Mouse (Mus musculus) urinary bladder, postnatal 14 days (tissue): ENCODE data around the gene Usp18.

ENCODE experiments used
- DNase-seq: peaks from one replicate; pipeline ENCODE4 v3.0.0; 2021; ENCODE audit warnings: low spot score

The Usp18 gene

GRCm38 (mm10) chr6:121224993-121225392 lies 20.7 kb upstream of the Usp18 start:
- DNase-seq, result no peak

GRCm38 (mm10) chr6:121226043-121226442 lies 19.7 kb upstream of the Usp18 start:
- no peak for DNase-seq

GRCm38 (mm10) chr6:121226744-121227143 lies 19.0 kb upstream of the Usp18 start:
- no peak for DNase-seq

DNA sequence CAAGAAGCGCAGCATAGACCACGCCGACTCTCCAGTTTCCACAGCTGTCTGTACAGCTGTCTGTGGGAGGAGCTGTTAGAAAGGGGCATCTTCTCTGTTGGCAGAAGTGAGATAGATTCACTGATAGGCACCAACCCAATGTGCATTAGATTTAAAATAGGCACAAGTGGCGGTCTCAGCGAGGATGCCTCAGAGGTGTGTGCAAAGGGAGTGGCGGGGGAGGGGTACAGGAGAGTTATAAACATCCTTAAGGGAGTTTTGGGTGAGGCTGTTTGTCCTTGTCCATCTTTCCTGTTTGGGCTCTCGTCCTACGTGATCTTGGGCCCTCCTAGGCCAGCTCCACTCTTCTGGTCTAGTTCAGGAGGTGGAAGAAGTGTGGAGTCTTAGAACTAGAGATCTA lies 17.3 kb upstream of the Usp18 start:
- DNase-seq, result no peak

GRCm38 (mm10) chr6:121232652-121233051 lies 13.1 kb upstream of the Usp18 start:
- no peak for DNase-seq

- no peak for DNase-seq
Measured at GRCm38 (mm10) chr6:121236386-121236785, 9.3 kb upstream of the Usp18 start.

GRCm38 (mm10) chr6:121238209-121238608 lies 7.5 kb upstream of the Usp18 start:
- DNase-seq, result no peak

DNA sequence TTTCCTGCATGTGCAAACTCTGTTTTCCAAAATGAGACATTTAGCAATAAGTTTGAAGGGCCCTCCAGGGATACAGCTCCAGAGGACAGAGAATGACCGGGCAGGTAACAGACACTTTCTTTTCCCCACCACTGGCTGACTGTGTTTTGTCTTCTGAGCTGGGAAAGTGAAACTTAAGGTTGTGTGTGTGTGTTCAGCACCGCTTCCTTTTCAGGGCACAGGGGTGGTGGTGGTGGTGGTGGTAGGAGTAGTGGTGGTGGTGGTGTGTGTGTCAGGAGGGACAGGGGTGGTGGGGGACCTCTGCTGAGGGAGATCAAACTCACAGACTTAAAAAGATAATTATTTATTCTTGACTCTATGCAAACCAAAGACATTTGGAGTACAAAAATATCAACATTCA lies 3.9 kb upstream of the Usp18 start:
- no peak for DNase-seq

GRCm38 (mm10) chr6:121243161-121243560 lies 2.5 kb upstream of the Usp18 start:
- DNase-seq, result no peak

GRCm38 (mm10) chr6:121246037-121246361 lies 293 bp downstream of the Usp18 start:
- no peak for DNase-seq

DNA sequence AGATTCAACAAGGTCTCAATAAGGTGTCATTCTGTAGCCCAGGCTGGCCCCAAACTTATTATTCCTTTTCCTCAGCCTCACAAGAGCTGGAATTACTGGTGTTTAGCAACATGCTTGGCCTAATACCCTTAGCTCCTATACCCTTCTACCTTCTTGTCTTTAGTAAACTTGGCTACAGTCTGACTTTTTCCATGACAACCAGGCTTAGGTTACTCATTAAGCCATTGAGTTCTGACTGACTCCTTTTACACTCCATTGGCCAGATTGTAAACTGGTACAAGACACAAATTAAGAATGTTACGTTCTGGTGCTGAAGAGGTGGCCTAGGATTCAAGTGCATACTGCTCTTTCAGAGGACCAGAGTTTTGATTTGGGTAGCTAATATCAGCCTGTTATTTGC lies 4.7 kb downstream of the Usp18 start:
- no peak for DNase-seq

- DNase-seq, result no peak
Measured at GRCm38 (mm10) chr6:121251256-121251655, 5.5 kb downstream of the Usp18 start.

GRCm38 (mm10) chr6:121260548-121260947 lies 14.8 kb downstream of the Usp18 start:
- DNase-seq, result peak; percentile 75

- no peak for DNase-seq
Measured at GRCm38 (mm10) chr6:121261233-121261632, 15.5 kb downstream of the Usp18 start.

DNA sequence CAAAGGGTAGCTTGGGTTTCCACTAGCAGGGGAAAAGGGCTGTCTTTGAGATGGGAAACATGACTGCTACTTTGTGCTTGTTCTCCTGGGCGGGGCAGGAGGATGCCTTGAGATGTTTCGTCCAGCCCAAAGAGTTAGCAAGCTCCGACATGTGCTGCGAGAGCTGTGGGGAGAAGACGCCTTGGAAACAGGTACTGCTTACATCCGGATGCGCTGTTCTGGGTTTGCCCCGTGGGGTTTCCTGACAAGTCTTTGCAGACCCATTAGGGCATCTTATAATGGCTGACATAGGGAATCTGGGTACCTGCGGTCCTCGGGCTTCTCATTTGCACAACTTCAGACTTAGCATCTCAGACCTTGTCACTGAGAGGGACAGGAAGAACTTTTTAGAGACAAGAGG lies 16.3 kb downstream of the Usp18 start:
- no peak for DNase-seq

DNA sequence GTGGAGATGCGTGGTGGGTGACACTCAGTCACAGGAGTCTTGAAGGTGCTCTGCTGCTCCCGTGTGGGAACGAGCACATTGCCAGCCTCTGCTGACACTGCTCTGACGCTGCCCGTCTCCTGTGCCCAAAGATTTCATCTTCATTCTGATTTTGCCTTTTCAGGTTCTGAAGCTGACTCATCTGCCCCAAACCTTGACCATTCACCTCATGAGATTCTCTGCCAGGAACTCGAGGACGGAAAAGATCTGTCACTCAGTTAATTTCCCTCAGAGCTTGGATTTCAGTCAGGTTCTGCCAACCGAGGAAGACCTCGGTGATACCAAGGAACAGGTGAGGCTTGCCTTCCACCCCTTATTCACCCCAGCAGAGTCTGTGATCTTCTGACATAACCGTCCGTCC lies 16.8 kb downstream of the Usp18 start:
- DNase-seq, result no peak

DNA sequence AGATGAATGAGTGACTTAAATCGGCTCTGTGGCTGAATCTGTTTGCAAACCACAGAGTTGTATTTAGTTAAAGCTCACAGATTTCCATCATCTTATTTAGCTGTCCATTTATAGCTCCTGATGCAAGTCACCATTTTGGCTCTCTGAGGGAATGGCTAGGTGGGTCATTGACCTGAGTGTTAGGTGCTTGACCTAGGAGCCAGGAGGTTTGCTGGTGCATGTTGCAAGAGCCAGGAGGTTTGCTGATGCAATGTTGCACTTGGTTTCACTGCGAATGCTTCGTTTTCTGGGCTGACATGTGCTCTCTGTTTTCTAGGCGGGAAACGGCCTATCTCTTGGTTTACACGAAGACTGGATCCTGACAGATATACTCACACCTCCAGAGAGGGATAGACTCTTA lies 24.4 kb downstream of the Usp18 start:
- DNase-seq, result no peak

DNA sequence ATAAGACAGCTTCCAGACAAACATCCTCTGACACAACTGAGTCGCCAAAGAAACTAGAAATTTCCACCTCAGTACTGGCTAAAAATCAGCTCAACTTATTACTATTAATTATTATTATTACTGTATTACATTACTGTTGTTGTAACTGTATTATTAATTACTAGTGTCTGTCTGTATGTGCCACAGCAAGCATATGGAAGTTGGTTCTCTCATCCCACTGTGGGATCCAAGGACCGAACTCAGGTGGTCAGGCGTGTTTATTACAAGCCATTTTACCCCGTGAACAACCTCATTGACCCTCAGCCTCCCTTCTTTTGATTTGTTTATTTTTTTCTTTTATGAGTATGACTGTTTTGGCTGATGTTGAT lies 26.0 kb downstream of the Usp18 start:
- no peak for DNase-seq

DNA sequence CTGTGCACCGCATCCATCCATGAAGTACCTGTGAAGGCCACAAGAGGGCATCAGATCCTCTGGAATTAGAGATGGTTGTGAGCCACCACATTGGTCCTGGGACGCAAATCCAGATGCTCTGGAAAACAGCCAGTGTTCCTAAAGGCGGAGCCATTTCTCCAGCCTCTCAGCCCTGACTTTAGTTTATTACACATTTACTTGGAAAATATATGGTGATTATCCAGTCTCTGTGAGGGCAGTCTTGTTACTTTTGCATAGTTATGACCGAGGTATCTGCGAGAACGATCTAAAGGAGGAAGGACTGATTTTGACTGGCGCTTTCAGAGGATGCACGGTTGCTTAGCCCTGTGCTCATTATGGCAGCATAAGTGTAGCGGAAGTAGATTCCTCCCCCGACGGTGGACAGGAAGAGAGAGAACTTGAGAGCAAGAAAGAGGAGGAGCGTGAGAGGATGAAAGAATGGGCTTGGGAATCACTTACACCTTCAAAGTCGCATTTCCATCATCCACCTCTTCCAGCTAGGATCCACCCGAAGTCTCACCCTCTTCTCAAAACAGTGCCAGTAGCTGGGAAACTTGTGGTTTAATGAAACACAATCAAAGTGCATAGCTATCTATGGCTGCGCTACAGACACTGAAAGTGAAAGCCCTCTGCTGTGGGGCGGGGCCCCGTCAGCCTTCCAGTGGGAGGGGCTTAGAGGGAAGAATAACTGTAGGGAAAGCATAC lies 26.5 kb downstream of the Usp18 start:
- DNase-seq, result peak; percentile 84

GRCm38 (mm10) chr6:121274356-121274755 lies 28.6 kb downstream of the Usp18 start:
- DNase-seq, result peak; percentile 24

GRCm38 (mm10) chr6:121284132-121284531 lies 38.4 kb downstream of the Usp18 start:
- DNase-seq, result no peak

- no peak for DNase-seq
Measured at GRCm38 (mm10) chr6:121299317-121299716, 53.6 kb downstream of the Usp18 start.

DNA sequence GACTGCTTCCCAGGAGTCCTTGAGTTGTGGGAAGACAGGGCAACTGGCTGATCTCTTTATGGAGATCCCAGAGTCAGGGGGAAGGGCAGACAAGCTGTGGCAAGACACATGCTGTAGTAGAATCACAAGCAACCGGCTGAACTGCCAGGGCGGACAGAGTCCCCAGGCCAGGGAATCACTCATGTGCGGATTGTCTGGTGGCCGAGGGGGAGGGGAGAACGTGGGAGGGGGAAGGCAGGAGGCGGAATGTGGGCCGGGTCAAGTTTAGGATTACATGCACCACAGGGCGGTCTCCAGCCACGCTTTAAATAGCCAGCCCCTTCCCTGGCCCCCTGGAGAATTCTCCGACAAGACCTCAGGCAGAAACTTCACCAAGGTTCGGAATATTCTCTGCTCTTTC lies 54.2 kb downstream of the Usp18 start, which contains the start of gene Slc6a13:
Slc6a13 (plus strand) TSS at position 274 of the 400 bp plus-strand sequence.
- peak; percentile 7 for DNase-seq

- DNase-seq, result no peak
Measured at GRCm38 (mm10) chr6:121300504-121300903, 54.8 kb downstream of the Usp18 start.
